Mouse (Mus musculus) CD4-positive, CD25-positive, alpha-beta regulatory T cell, adult 2 months (primary cell): ENCODE measurements around the gene Defa30.
A peak's percentile ranks its signal among the peaks of the same experiment; 100 is the strongest.
"Not testable (repeated sequence)": the region's sequence is repeated elsewhere in the genome, so short reads cannot be mapped to it uniquely, and the experiment has no call there.

ENCODE experiments used
- DNase-seq: peaks from one replicate; pipeline ENCODE4 v3.0.0-alpha.2; 2012; ENCODE audit warnings: low read depth, low spot score

Gene Defa30

DNA sequence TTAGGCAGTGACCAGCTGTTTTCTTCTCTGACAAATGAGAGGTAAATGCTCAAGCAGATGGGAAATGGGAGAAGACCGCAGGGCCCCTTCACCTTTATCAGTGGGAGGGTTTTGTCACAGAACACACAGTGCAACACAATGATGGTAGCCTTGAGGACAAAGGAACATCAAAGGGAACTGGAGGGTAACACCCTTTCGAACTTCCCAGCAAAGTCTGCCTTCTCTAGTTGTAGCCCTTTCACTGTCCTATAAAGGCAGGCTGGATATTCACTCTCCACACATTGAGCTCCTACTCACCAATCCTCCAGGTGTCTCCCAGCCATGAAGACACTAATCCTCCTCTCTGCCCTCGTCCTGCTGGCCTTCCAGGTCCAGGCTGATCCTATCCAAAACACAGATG is at the start of gene Defa30:
TSS of gene Defa30 (plus strand) at position 301 of the 400 bp plus-strand sequence.
- not testable (repeated sequence) for DNase-seq

- peak; percentile 0 for DNase-seq
Measured at GRCm38 (mm10) chr8:21093106-21093505, 41.3 kb upstream of the Defa30 start.

- DNase-seq, result not testable (repeated sequence)
Measured at GRCm38 (mm10) chr8:21095950-21096349, 38.5 kb upstream of the Defa30 start, which contains the start of gene Gm14851. TSS of gene Gm14851 (minus strand) at chr8:21096050.

GRCm38 (mm10) chr8:21161977-21162376 is 27.5 kb downstream of the Defa30 start, which contains the start of gene Defa22:
TSS of gene Defa22 (plus strand) at chr8:21162277.
- DNase-seq, result not testable (repeated sequence)
